Mouse (Mus musculus): ENCODE results near the gene Rtl1.

The Rtl1 gene

GRCm38 (mm10) chr12:109600230-109600629, at the start of gene Rtl1:
Gene Rtl1, minus strand, starts transcription at chr12:109600330.
- no peak for DNase-seq

- no peak for DNase-seq
Observed at GRCm38 (mm10) chr12:109640560-109641167, 40.5 kb upstream of the Rtl1 start.

GRCm38 (mm10) chr12:109632035-109632434, 31.9 kb upstream of the Rtl1 start:
- DNase-seq: no peak

DNA sequence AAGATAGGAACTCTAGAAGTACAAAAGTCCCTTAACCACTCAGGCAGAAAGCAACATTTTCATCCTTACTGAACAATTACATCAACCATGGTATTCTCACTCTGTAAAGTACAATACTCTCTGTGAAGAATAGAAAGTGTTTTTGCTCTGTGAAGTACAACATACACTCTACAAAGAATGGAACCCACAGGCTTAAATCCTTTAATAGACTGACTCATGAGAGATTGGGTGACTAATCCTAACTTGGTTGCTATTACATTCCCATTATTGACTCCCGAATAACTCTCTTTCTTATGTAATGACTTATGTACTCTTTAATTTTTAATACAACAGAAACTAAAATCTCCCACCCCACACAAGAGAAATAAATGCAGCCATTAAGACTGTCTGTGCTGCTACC, 28.8 kb upstream of the Rtl1 start:
- DNase-seq: no peak

GRCm38 (mm10) chr12:109626910-109627309, 26.8 kb upstream of the Rtl1 start:
- DNase-seq: no peak

DNA sequence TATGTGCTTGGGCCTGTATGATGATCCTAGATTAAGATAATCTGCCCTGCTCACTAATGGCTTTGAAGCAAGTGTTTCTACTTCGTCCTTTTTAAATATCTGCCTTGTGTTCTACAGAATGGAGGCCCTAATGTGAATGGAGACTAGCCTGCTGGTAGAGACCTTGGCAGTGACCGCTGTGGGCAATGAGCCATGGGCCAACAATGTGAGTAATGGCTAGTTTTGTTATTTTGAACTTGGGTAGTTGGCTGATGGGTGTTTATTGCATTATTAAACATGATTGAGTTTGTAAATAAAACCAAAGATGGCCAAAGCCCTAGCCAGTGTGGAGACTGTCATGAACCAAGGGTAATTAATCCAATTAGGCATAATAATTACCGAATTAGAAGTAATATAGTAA, 20.1 kb upstream of the Rtl1 start:
- DNase-seq: no peak

GRCm38 (mm10) chr12:109617993-109618392, 17.9 kb upstream of the Rtl1 start:
- DNase-seq: no peak

DNA sequence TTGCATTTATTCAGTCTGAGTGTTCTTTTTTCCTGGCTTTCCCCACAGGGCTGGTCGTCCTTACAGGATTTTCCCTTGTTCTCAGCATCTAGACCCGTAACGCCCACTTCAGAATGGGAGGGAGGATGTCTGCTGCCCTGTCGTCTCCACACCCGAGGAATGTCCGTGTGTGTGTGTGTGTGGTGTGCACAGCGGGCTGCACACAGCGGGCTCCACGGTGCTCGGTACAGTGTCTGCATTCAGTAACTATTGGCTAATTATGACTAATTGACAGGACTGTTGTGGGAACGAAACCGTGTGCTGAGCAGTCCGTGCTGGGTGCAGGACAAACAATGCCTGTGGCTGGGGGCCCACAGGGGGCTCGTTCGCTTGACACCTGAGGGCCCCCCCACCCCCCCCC, 17.0 kb upstream of the Rtl1 start:
- DNase-seq: no peak

- no peak for DNase-seq
Observed at GRCm38 (mm10) chr12:109615371-109615770, 15.2 kb upstream of the Rtl1 start.

DNA sequence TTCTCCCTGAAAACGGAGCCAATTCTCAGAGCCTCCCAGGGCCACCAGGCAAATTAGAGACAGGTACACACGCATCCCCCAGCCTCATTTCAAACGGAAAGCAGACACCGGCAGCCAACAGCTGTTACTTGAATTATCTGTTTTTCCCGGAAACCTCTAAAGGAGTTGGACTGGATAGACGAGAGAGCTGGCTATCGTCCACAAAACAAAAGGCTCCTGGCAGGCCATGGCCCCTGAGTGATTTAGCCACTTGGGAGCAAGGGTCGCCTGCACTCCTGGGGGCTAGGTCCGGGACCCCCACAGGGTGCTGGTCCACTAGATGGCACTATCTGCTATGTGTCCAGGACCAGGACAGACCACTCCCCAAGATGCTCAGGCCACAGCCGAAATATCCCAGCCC, 14.3 kb upstream of the Rtl1 start:
- no peak for DNase-seq

GRCm38 (mm10) chr12:109612392-109613385, 12.6 kb upstream of the Rtl1 start:
- no peak for DNase-seq

- no peak for DNase-seq
Observed at GRCm38 (mm10) chr12:109608576-109609440, 8.7 kb upstream of the Rtl1 start.

DNA sequence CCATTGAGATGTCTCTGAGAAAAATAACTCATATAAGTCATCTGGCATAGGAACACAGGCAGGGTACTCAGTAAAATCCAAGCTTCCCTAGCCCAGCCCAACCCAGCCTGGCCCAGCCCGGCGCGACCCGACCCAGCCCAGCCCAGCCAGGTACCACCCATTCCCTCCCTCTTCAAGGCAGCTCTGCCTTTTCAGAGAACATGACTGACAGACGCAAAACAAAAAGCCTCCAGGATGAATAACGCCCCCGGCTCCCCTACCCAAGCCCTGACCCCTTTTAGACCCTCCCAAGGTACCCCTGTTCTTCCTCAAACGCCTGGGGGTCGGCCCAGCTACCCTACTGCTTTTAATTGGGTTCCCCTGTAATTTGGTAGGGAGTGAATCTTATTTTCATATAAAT, 7.8 kb upstream of the Rtl1 start:
- DNase-seq: no peak

GRCm38 (mm10) chr12:109607191-109607590, 7.1 kb upstream of the Rtl1 start:
- no peak for DNase-seq

GRCm38 (mm10) chr12:109604982-109605721, 5.0 kb upstream of the Rtl1 start:
- no peak for DNase-seq

- no peak for DNase-seq
Observed at GRCm38 (mm10) chr12:109598551-109599250, 1.4 kb downstream of the Rtl1 start.

DNA sequence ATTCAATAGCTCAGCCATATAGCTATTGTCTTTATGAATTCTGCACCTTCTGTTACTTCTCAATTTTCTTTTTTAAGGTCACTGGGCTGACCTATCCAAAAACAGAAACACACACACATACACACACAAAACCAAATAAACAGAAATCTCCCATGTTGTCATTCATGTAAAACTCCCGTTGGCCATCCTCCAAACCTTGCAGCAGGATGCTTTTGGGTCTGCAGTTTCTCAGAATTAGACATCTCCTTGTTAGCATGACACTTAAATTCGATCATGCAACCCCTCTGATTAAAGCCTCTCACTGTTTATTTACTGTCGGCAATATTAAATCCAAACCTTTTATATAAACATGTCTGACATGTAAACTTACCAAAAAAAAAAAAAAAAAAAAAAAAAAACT, 3.4 kb downstream of the Rtl1 start:
- no peak for DNase-seq

DNA sequence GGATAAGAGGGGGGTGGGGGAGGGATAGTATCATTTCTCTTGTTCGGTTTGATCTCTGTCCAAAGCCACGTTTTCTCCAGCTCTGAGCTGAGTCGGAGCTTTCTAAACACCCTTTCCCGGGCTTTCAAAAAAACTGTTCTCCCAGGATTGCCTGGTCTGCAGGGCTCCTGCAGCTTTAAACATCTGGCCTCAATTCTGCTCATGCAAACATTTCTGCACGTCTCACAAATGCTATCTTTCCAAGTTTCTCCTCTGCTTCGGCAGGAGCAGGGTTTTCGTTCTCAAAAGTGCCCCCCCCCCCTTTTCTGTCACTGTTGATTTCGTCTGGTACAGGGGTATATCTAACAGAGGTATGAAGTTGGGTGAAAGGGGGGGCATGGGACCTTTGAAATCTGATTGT, 3.9 kb downstream of the Rtl1 start:
- DNase-seq: no peak

- DNase-seq: peak; percentile 81
Observed at GRCm38 (mm10) chr12:109595753-109596152, 4.4 kb downstream of the Rtl1 start.

DNA sequence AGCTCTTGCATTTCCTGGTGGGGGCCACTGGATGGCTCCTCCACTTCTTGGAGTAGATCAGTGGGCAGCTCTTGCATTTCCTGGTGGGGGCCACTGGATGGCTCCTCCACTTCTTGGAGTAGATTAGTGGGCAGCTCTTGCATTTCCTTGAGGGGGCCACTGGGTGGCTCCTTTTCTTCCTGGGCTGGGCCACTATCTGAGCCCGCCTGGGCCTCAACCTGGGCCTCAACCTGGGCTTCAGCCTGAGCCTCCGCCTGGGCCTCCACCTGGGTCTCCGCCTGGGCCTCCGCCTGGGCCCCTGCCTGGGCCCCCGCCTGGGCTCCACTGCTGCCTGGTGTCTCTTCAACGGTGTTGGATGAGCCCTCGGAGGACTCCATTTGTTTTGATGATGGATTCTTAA, 5.2 kb downstream of the Rtl1 start:
- no peak for DNase-seq

DNA sequence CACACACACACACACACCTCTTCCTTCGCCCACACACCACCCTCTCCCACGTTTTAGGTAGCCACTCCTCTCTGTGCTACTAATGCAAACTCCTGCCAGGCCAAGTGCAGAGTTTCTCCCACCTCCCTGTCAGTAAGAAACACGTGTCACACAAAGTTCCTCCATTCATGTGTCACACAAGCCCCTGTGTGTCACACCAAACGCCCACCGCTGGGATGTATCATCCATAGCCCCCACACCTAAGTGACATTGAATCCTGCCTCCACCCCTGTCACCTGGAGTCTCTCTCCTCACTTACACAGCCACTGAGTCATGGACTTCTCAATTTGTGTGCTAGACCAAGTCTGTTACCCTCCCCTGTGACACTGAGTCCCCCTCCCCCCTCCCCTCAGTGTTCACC, 17.9 kb downstream of the Rtl1 start:
- DNase-seq: no peak

DNA sequence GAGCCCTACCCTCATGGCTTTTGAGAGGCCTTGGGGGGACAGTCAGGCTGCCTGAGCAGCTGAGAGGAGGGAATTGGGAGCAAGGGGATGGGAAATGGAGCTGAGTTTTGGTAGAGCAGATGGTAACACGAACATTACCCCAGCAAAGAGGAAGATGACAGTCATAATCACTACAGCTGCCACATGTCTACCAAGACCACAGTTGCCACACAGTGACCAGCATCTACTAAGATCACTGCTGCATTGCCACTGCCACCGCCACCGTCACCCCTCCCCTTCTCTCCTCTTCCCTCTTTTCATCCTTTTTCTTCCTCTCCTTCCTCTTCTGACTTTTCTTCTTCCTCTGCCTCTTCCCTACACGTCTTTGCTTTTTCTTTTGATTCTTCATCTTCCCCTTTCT, 27.9 kb downstream of the Rtl1 start:
- DNase-seq: no peak
